Mouse (Mus musculus) kidney, postnatal 4 days (tissue): ENCODE measurements around the gene Bfar.
"Not testable (repeated sequence)": the region's sequence is repeated elsewhere in the genome, so short reads cannot be mapped to it uniquely, and the experiment has no call there.

Source experiments
- DNase-seq, 2 experiments: peaks; one replicate each; pipeline ENCODE4 v3.0.0; 2021; ENCODE audit warnings: mixed read lengths in 2 of 2

Bfar gene

GRCm38 (mm10) chr16:13722937-13723336 lies 51.3 kb downstream of the Bfar start:
- DNase-seq: peak in 1 of 2 experiments; percentile 15

GRCm38 (mm10) chr16:13727811-13728335 lies 56.2 kb downstream of the Bfar start:
- no peak for DNase-seq

- DNase-seq: no peak
These were observed 57.8 kb downstream of the Bfar start for GRCm38 (mm10) chr16:13729428-13729827.

- peak; percentile 50 to 53 for DNase-seq
These were observed 58.9 kb downstream of the Bfar start, which contains the start of gene Pla2g10 for GRCm38 (mm10) chr16:13730285-13731255. Gene Pla2g10 (minus strand): TSS chr16:13730983.

GRCm38 (mm10) chr16:13732786-13733185 lies 61.1 kb downstream of the Bfar start:
- DNase-seq: no peak

GRCm38 (mm10) chr16:13733518-13734137 lies 62.0 kb downstream of the Bfar start:
- peak; percentile 90 to 91 for DNase-seq

DNA sequence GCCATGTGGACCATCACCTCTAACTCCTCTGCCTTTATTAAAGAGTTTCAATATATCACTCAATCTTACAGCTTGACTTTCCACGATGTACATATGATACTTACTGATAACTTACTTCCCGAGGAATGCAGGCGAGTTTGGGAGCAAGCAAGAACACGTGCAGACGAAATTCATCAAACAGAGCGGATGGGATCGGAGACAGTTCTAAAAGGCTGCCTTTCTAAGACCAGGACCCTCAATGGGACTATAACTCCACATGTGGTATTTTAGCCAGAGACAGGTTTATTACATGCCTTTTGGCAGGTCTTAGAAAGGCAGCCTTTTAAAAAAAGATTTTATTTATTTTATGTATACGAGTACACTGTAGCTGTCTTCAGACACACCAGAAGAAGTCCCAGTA lies 64.3 kb downstream of the Bfar start:
- peak in 1 of 2 experiments; percentile 14 for DNase-seq

DNA sequence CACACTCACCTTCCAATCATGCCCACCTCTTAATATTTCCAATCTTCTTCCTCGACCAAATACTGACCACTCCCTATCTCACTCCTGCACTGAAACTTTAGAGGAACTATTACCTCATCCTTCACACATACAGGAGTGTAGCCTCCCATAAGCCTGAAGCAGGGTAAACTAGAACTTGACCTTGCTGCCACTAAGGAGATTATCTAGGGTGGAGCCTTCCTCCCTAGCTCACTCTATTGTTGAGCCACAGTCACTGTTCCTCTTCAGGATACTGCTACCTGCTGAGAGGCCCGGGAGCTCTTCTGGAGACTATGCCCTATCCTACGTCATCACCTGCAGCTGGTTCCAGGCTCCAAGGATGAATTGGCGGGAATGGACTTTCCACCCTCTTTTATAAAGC lies 67.4 kb downstream of the Bfar start:
- DNase-seq: not testable (repeated sequence)

GRCm38 (mm10) chr16:13740844-13741243 lies 69.2 kb downstream of the Bfar start:
- no peak for DNase-seq

- DNase-seq: no peak
These were observed 76.0 kb downstream of the Bfar start for GRCm38 (mm10) chr16:13747708-13748107.

- DNase-seq: no peak
These were observed 76.5 kb downstream of the Bfar start for GRCm38 (mm10) chr16:13748124-13748523.

DNA sequence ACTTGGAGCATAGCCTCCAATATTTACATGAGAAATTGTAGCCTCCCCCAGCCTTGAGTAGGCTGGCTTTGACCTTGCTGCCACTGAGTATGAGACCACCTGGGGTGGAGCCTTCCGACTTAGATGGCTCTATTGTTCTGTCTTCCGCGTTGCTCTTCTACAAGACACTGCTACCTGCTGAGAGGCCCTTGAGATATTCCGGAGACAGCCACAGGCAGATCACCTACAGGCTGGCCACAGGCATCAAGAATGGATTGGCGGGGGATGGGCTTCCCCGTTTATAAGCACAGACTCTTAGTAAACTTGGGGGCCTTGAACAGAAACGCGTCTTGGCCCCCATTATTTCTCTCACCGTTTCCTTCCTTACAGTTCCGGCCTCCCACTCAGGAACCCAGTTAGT lies 77.2 kb downstream of the Bfar start:
- DNase-seq: not testable (repeated sequence)

DNA sequence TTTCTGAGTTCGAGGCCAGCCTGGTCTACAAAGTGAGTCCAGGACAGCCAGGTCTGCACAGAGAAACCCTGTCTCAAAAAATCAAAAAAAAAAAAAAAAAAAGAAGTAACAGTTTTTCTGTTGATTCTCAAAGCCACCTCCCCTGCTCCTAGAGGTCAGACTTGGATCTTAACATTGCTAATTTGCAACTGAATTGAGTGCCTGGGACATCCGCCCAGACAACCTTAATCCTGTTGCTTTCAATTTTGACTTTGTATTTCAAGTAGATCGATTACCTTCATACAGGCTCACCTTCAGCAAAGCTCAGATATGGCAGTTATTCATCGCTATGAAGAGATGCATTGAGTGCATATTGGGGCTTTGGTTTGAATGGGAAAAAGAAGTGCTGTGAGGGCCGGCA lies 77.6 kb downstream of the Bfar start:
- no peak for DNase-seq

DNA sequence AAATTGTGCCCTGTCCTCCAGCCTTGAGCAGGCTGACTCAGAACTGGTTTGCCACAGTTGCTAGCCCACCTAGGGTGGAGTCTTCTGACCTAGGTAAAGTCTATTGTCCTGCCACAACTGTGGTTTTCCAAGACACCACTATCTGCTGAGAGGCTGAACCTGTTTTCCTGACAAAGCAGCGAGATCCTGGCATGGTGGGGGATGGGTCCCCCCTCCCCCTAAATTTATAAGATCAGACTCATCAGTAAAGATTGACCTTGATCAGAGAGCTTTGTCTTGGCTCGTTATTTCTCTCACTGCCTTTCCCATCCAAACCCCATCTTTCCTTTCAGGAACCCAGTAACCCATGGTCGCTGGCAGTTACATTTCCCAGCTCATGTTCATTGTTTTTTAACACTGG lies 78.3 kb downstream of the Bfar start:
- DNase-seq: no peak

GRCm38 (mm10) chr16:13750626-13751025 lies 79.0 kb downstream of the Bfar start:
- DNase-seq: no peak
